Mouse (Mus musculus) cerebellum, adult 2 months (tissue): ENCODE results near the gene Ttll11.

Experiments
- CTCF ChIP-seq: fragments of 200-500 bp; IDR thresholded peaks from 2 replicates; pipeline ENCODE4 v1.5.1; 2011; ENCODE audit warnings: low read depth, mild to moderate bottlenecking, control low read depth, low read length, moderate library complexity, borderline replicate concordance; ENCODE audit not compliant: insufficient read depth
- POLR2A ChIP-seq: fragments of 200-500 bp; IDR thresholded peaks from 2 replicates; pipeline ENCODE4 v1.6.1; 2011; ENCODE audit warnings: low read length, control low read depth, borderline replicate concordance; ENCODE audit not compliant: insufficient read depth

DNA sequence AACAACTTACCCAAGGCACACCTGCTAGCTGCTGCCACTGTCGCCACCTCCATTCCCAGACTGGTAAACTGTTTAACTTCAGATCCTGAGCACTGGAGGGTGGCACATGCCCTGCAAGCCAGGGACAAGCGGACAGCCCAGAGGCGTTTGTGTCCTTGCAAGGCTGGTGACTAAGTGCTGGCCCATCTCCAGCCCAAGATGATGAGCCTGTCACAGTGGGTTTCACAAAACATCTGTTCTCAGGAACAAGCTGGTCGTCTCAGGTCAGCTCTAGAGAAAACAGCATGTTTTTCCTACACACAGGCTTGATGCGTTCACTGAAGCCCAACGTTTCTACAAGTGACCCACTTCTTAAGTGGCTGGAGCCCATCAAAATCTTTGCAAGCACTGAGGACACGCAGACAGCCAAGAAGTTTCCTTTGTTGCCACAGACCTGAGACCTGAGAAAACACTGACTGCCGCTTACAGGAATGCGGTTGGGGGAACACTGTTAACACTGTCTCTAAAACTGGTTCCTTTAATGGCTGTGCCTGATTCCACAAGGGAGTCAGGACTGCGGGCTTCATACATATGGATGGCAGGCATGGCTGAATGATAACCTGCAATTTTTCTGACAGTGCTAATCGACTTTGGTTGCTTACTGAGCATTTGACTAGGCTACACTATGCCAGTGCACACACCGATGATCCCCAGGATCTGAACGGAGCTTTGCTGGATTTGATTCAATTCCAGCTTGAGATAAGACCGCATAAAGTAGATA, 167.7 kb downstream of the Ttll11 start:
- TF ChIP-seq CTCF (no peak), POLR2A (no peak)
